Mouse (Mus musculus): ENCODE measurements around the gene Mlana.

Mlana gene

DNA sequence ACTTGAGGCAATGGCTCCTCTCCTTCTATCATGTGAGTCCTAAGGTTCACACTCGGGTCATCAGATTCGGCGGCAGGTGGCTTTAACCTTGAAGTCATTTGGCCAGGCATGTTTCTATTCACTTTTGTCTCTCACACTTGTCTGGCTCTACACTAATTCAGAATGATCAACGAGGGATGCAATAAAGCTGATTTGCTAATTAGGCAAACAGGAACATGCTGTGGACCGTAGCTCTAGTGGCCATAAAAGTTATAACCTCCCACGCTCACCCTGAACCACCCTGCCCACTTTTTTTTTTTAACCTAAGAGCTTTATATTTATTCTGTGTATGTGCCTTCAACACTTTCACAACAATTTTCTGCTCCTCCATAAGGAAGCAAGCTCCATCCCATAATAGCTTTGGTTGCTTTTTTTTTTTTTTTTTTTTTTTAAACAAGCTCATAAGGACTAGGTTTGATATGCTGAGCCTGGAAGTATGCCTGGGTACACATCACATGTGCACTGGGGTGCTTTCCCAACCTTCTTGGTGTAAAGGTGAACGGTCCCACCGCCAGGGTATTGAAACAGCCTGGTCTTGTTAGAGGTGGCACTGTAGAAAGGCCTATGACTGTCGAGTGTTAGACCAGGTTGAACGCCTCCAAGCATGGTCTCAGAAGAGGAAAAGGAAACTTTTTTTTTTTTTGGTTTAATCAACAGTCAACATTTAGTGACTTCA is 21.0 kb upstream of the Mlana start:
- no peak for DNase-seq

DNA sequence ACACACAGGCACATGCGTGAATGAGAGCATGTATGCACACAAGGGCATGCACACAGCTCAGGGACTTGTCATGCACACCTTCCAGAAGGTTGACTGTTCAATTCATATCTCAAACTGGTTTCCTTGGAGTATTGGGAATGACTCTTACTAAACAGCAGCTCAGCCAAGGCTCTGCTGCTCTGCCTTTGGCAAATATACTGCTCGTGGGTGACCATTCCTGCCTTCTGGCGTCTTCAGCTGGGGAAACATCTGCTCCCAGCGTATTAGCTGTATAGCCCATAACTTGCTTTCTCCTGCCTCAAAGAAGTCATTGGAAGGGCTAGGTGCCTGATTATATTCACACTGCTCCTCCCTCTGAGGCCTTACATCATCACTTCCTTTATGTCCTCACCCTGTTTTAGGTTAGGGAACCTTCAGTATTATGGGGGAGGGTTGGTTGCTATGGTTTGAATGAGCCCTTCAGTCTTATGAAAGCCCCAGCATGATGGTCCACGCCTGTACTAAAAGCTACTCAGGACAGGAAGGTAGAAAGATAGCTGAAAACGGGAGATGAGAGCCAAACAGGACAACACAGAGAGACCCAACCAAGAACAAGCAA is 19.3 kb upstream of the Mlana start:
- DNase-seq = no peak

DNA sequence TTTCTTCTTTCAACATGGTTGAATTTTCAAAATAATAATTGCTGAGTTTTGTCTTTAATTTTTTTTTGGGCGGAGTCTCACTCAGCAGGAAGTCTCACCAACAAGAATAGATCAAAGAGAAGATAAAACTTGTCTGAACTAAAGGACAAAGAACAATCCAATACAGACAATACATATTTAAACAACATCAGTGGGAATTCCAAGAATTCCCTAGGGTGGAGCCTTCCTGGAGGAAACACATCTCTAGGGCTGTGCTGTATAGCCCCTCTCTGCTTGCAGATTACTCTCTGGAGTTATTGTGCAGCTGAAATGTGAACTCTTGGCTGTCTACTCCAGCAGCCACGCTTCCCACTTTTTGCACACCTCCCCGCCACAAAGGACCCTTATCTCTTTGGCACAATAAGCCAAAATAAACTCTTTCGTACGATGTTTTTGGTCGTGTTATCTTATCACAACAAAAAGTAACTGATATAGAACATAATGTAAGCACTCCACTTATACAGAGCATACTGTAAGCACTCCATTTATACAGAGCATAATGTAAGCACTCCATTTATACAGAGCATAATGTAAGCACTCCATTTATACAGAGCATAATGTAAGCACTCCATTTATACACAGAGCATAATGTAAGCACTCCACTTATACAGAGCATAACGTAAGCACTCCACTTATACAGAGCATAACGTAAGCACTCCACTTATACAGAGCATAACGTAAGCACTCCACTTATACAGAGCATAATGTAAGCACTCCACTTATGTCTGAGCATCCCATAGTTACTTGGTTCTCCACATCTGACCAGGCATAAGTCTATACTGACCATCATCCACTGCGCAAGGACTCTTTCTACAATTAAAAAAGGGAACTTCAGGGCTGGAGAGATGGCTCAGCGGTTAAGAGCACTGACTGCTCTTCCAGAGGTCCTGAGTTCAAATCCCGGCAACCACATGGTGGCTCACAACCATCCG is 17.2 kb upstream of the Mlana start:
- no peak for DNase-seq

DNA sequence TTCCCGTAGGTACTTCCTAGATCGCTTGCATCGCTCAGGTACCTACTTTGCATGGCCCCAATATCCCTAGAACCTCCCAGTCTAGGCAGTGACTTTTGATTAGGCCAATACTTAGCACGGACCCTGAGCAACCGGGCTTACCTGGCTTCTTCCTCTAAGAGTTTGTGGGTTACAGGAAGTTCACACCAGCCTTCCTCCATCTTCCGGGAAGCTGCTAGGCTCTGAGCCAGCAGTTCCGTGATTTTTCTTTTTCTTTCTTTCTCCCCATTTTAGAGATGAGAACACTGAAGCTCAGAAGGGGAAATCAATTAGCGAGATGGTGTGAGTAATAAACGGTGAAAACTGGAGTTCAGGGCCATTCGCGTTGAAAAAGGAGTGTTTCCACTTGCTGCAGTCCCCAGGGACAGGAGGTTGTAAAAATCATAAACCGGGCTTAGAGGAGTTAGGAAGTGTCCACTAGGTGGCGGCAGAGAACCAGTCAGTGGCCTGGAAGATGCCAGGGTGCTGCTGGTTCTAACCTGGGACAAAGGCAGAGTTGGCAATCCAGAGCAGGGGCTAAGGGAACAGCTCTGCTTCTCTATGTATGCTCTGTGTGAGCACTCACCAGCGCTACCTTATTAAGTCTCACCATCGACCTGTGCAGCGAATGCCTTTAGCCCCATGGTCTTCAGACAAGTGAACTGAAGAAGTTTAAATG is 13.6 kb upstream of the Mlana start:
- peak; percentile 82 to 88 for DNase-seq

DNA sequence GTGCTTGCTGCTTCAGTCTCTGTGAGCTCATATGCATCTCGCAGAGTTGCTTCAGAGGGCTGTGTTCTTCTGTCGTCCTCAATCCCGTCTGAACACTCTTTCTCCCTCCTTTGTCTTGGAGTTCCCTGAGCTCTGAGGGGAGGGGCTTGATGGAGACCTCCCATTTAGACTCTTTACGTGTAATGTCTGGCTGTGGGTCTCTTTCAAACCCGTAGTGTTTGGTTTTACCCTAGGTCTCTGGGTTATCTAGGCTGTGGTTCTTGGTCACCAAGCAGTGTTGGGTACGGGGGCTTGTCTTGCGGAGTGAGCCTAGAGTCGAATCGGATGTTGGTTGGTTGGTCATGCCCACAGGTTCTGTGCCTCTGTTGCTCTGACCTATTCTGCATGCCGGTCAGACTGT is 2.6 kb upstream of the Mlana start:
- no peak for DNase-seq

DNA sequence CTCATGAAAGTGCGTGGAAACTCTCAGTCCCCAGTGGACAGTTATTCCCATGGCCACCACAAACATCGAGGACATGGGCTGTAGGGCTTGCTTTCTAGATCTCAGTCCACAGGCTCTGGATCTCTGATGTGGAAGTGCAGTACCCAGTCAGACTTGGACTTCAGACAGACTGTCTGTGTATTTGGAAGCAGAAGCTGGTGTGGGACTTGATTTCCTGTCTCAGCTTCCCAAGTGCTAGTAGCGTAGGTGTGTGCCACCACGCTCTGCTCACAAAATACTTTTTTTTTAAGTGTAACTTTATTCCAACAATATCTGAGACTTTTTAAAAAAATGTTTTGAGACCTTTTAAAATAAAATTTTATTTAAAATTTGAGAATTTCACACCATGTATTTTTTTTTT is 1.3 kb upstream of the Mlana start:
- no peak for DNase-seq

DNA sequence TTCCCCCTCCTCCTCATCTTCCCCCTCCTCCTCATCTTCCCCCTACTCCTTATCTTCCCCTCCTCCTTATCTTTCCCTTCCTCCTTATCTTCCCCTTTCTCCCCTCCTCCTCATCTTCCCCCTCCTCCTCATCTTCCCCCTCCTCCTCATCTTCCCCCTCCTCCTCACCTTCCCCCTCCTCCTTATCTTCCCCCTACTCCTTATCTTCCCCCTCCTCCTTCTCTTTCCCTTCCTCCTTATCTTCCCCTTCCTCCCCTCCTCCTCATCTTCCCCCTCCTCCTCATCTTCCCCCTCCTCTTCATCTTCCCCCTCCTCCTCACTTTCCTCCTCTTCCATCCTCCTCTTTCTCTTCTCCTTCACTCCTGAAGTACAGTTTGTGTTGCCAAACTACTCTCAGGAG is 784 bp upstream of the Mlana start:
- no peak for DNase-seq

DNA sequence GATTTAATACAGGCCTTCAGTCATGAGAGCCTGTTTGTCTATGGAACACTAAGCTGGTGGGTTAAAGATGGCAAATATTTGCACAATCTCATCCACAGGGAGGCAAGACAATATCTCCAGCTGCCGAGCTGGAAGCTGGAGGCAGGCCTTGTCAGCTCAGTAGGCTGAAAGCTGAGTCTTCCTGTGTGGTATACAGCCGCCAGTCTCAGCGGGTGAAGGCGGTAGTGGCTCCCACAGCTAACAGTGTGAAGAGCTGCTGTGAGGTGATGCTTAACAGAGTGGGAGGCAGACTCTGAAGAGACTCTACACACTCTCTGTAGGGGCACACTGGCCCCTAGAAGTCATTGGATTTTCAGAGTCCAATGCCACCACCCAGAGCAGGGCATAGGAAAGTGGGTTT is 4.1 kb downstream of the Mlana start:
- DNase-seq = no peak

DNA sequence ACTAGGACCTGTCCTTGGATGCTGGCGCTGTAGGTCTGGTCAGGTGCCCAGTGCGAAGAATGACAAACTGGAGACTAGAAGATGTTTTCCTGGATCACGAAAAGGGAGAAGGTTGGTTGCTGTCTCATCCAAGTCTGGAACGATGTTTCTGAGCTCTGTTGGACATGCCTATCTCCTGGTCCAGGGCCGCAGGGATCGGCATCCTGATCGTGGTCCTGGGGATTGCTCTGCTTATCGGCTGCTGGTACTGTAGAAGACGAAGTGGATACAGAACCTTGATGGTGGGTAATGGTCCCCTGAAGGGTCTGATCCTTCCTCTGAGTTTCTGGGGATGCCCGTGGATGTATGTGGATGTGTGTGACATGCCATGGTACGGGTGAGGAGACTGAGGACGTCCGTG is 6.8 kb downstream of the Mlana start:
- no peak for DNase-seq

DNA sequence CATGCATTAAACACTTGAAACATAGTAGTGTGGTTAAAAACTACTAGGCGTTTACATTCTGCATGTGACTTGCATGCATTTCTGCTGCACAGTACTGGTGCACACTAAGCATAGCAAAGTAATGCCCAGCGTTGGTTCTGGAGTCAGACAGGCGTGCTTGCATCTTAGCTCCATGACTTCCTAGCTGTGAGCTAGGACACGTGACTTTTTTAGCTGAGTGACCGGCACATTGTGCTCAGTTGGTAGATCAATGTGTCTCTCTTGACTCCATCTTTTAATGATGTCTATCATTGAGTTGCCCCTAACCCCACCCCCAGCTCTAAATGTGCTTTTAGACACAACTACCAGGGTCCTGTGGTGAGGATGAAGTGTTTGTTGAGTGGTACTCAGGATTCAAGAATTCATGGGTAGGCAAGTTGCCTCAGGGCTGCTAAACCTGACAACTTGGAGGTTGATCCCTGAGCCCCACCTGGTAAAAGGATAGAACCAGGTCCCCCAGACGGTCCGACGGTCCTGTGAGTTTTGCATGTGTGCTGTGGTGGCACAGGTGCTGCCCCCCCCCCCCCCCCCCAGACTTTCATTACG is 9.8 kb downstream of the Mlana start:
- no peak for DNase-seq

DNA sequence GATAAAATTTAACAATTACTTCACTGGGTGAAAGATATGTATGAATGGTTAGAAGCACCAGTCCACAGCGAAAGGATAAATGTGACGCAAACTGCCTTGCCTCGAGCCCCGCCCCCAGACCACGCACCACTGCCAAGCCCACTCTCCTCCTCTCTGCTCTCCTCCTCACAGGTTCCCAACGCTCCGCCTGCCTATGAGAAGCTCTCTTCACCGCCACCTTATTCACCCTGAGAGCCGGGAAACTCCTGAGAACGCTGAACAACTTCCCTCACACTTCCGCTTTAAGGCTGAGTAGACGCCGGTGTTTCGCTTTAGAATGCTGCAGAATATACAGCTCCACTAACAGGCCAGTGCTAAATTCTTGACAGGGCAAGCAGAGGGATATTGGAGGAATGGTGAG is 10.4 kb downstream of the Mlana start:
- DNase-seq = no peak

DNA sequence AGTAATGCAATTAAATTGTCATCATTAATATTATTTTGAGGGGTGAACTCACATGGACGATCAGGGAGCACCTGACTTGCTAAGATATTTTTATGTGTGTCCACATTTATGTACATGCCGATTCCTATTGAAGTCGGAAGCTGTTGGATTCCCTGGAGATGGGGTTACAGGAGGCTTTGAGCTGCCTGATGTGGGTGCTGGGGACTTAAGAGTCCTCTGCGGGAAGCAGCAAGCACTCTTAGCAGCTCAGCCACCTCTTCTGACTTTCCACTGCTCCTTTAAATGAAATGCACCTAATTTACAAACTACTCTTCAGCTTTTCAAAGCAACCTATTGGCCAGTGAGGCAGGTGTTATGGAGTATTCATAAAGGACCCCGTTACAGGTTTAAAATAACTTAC is 10.8 kb downstream of the Mlana start:
- no peak for DNase-seq

DNA sequence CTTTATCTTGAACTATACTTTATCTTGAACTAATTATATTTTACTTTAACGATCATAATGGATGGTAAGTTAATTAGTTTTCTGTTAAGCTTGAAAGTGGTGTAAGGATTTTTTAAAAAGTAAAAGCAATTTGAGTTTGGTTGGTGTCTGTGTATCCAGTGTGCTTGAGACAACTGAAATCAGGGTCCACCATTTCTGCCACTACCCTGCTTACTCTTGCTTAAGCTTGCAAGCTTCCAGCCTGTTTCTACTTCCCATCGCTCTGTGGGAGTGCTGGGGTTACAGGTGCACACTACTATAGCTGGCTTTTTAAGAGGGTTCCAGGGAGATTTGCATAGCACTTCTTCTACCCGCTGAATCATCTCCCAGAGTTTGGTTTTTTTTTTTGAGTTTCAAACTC is 11.8 kb downstream of the Mlana start:
- no peak for DNase-seq

DNA sequence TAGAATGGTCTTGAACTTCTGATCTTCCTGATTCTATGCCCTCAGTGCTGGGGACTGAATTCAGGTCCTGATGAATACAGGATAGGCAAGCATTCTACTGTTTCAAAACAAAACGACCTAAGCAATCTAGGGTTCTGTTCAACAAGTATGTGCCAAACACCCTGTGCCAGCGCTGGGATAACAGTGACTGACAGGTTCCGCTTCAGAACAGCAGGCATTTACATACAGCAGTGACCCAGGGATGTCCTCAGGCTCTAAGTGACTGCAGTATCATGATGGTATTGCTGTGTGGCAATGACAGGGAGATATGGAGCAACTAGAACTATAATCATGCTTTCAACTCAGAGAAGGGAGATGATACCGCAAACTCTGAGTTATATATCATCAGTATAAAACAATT is 15.8 kb downstream of the Mlana start:
- no peak for DNase-seq

DNA sequence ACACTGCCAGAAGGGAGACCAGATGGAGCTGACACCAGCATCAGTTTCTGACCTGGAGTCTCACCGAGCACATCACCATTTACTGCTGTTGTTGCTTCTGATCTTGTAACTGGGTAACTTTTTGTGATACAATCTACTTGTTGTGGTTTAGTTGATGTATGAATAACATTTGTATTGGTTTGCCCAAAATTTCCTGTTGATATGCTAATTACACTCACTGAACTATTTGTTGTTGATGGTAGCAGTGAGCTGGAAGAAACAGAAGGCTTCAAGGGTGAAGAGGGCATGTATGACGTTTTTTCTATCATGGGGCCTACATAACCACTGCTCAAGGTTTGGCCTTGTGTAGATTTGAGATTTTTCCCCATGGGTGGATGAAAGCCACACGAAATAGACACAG is 20.2 kb downstream of the Mlana start:
- DNase-seq = no peak

DNA sequence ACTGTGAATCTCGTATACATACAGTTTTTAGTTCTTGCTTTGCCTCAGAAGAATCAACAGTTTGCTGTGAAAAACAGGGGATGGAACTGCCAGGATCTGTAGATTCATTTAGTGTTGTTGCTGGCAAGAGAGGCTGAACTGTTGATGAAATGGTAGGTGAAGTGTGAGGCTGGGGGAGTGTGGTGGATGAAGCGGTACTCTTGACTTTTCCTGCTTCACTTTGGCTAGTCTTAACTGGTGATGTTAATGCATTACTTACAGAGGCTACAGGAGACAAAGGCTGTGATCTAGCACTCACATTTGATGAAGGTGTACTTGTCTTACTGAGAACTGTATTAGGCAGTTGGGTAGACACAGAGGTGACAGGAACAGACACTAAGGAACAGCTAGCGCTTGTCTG is 20.9 kb downstream of the Mlana start:
- no peak for DNase-seq

DNA sequence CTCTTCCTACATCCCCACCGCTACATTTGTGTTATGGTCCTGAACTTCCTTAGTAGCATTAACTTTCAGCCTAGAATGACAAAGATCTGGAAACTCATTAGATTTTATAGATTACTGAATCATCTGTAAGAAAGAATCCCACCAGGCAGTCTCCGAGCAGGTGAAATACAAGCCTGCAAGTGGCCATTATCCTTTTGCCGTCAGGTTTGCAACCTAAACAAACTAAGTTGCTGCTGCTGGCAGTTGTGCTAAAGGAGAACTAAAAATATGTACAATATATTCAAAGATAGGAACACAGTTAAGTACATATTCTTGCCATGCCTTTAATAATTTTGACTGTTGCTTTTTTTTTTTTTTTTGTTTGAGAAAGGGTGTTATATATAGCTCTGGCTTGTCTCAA is 37.8 kb downstream of the Mlana start:
- DNase-seq = no peak

DNA sequence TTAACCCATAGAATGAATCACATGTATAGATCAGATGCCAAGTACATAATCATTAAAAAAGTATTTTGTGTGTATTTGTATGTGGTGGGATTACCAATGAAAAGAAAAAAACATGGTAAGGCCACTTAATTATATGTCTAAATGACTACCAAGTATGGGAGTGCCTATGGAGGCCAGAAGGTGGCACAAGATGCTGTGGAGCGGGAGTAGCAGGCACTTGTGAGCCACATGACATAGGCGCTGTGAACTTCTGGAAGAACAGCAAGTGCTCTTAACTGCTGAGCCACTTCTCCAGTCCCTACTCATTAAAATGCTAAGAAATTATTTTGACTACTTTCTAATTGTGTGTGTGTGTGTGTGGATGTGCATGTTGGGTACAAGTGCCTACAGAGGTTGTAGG is 42.0 kb downstream of the Mlana start:
- no peak for DNase-seq

DNA sequence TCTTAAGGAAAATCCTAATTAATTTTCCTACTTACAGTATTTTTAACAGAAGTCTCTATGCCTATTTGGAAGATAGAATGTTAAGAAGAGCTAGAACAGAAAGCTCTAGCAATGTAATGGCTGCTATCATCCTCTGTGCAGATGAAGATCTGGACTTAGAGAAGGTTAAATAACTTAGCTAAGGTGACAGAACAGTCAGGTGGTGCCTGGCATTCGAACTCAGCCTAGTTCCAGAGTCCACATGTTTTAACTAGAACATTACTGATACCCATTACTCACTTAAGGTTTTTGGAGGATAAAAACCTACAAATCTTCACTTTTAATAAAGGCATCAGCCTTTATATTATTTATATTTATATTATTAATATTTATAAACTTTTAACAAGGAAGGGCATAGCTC is 43.0 kb downstream of the Mlana start:
- DNase-seq = no peak

DNA sequence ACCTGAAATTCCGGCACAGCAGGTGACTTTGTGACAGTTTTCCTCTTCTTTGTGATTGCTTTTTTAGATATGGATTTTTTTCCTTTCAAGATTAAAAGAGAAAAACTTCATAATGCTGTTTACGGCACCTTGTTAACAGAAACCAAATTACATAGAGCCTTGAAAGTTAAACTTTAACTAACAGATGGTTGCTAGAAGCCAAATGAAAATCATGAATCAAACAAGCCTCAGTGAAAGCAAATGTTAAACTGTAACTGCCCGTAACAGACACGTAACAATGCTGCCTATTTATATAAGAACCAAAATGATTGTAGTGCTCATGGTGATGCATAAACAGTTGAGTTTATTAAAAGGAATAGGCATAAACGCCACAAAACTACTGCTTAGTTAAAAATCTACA is 45.9 kb downstream of the Mlana start:
- no peak for DNase-seq

DNA sequence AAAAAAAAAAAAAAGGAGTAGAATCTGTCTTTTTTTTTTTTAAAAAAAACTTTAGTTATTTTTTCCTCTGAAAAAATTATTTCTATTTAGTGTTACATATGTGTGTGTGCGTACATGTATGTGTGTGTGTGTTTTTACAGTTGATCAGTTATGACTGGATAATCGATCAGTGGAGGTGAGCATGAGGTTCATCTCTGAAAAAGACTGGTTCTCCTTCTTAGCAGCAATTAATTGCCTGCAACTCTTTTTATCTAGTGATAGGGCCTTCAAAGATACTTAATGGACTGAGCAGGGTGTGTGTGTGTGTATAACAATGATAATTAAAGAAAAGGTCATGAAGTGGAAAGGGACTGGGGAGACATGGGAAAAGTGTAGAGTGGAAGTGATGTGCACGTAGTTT is 53.4 kb downstream of the Mlana start:
- DNase-seq = no peak

DNA sequence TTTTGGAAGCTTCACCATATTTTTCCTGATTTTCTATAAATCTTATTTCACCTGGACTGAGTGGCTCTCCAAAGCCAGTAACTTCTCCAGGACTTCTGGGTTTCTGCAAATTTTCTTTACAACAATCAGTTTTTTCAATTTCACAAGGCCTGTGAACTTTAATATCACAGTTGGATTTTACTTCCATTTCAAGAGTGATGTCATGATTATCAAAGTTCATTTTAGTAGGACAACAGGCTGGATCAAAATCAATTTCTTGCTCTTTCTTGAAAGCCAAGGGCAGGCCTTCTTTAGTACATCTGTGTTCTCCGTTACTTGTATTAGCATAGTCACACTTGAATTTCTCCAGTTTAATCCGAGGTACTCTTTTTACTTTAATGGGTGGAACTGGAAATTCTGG is 56.3 kb downstream of the Mlana start:
- no peak for DNase-seq
